Mouse (Mus musculus): ENCODE results near the gene Fam50a. TPM values are rescaled to one million over a fixed set of nuclear protein-coding genes. Genes with fewer than 3 reads are reported as not detected.

Fam50a gene
- polyA plus RNA-seq (2012), result 33.8 and 42.2 TPM in 2 replicates

GRCm38 (mm10) chrX:74312540-74313464 is at the start of gene Fam50a:
Gene Fam50a, plus strand, starts transcription at chrX:74313033.
- TF ChIP-seq GATA1 (IDR thresholded peaks at IDR 0.05; ENCODE audit: low read length), result no peak

- no peak for TF ChIP-seq GATA1 (IDR thresholded peaks at IDR 0.05; ENCODE audit: low read length)
Measured at GRCm38 (mm10) chrX:74269736-74270061, 43.1 kb upstream of the Fam50a start.

GRCm38 (mm10) chrX:74270062-74270901 is 42.6 kb upstream of the Fam50a start, which contains the start of gene Rpl10:
Gene Rpl10, plus strand, starts transcription at chrX:74270812.
- TF ChIP-seq GATA1 (IDR thresholded peaks at IDR 0.05; ENCODE audit: low read length), result no peak

GRCm38 (mm10) chrX:74270902-74271551 is 41.8 kb upstream of the Fam50a start:
- TF ChIP-seq GATA1 (IDR thresholded peaks at IDR 0.05; ENCODE audit: low read length), result no peak

- TF ChIP-seq GATA1 (IDR thresholded peaks at IDR 0.05; ENCODE audit: low read length), result no peak
Measured at GRCm38 (mm10) chrX:74273422-74274322, 39.2 kb upstream of the Fam50a start.

- no peak for TF ChIP-seq GATA1 (IDR thresholded peaks at IDR 0.05; ENCODE audit: low read length)
Measured at GRCm38 (mm10) chrX:74277916-74278315, 34.9 kb upstream of the Fam50a start.

GRCm38 (mm10) chrX:74281041-74281731 is 31.6 kb upstream of the Fam50a start:
- TF ChIP-seq GATA1 (IDR thresholded peaks at IDR 0.05; ENCODE audit: low read length), result no peak

- no peak for TF ChIP-seq GATA1 (IDR thresholded peaks at IDR 0.05; ENCODE audit: low read length)
Measured at GRCm38 (mm10) chrX:74281732-74282394, 31.0 kb upstream of the Fam50a start, which contains the start of the genes Taz and Dnase1l1. Gene Taz, plus strand, starts transcription at chrX:74281912. Gene Dnase1l1, minus strand, starts transcription at chrX:74282337.

GRCm38 (mm10) chrX:74282395-74283091 is 30.3 kb upstream of the Fam50a start:
- no peak for TF ChIP-seq GATA1 (IDR thresholded peaks at IDR 0.05; ENCODE audit: low read length)

- no peak for TF ChIP-seq GATA1 (IDR thresholded peaks at IDR 0.05; ENCODE audit: low read length)
Measured at GRCm38 (mm10) chrX:74283092-74283437, 29.8 kb upstream of the Fam50a start.

- no peak for TF ChIP-seq GATA1 (IDR thresholded peaks at IDR 0.05; ENCODE audit: low read length)
Measured at GRCm38 (mm10) chrX:74293431-74293830, 19.4 kb upstream of the Fam50a start.

- TF ChIP-seq GATA1 (IDR thresholded peaks at IDR 0.05; ENCODE audit: low read length), result no peak
Measured at GRCm38 (mm10) chrX:74296538-74297448, 16.0 kb upstream of the Fam50a start, which contains the start of gene Atp6ap1. Gene Atp6ap1, plus strand, starts transcription at chrX:74297097.

All from G1E-ER4 (cell line).